Mouse (Mus musculus) hindbrain, embryonic 13.5 days (tissue): ENCODE results near the gene Krt87. TPM values are rescaled to one million over a fixed set of nuclear protein-coding genes. Genes with fewer than 3 reads are reported as not detected.

Source experiments
- ATAC-seq: fragments of 200-750 bp; cut with Nextera tagmentation; 2 replicates; pipeline ENCODE4 v1.8.0; 2017; ENCODE audit warnings: moderate TSS enrichment; ENCODE audit not compliant: low FRiP score
- H3K27ac ChIP-seq: fragments of 300-500 bp; sonication (generic); 2 replicates; pipeline ENCODE4 v1.5.1; 2015; ENCODE audit warnings: inconsistent platforms, mild to moderate bottlenecking, moderate library complexity
- H3K27me3 ChIP-seq: fragments of 300-500 bp; sonication (generic); 2 replicates; pipeline ENCODE4 v1.6.1; 2015; ENCODE audit warnings: mild to moderate bottlenecking, inconsistent platforms
- H3K36me3 ChIP-seq: fragments of 300-500 bp; sonication (generic); 2 replicates; pipeline ENCODE4 v1.6.1; 2015; ENCODE audit warnings: mild to moderate bottlenecking, inconsistent platforms
- H3K4me1 ChIP-seq: fragments of 300-500 bp; sonication (generic); replicated peaks from 2 replicates; pipeline ENCODE4 v1.6.1; 2015; ENCODE audit warnings: inconsistent platforms
- H3K4me2 ChIP-seq: fragments of 300-500 bp; sonication (generic); 2 replicates; pipeline ENCODE4 v1.6.1; 2015; ENCODE audit warnings: inconsistent platforms, mild to moderate bottlenecking, moderate library complexity
- H3K4me3 ChIP-seq: fragments of 300-500 bp; sonication (generic); 2 replicates; pipeline ENCODE4 v1.5.1; 2015; ENCODE audit warnings: mild to moderate bottlenecking, inconsistent platforms
- H3K9ac ChIP-seq: fragments of 300-500 bp; sonication (generic); 2 replicates; pipeline ENCODE4 v1.6.1; 2015; ENCODE audit warnings: mild to moderate bottlenecking, inconsistent platforms
- H3K9me3 ChIP-seq: fragments of 300-500 bp; sonication (generic); 2 replicates; pipeline ENCODE4 v1.6.1; 2016; ENCODE audit warnings: inconsistent platforms
- WGBS: fragments of 180-500 bp; shearing (Covaris S2); methylation state at CpG from one replicate; pipeline ENCODE4 v1.1.7; 2015; 5-methylcytosine and 5-hydroxymethylcytosine counted together
- polyA plus RNA-seq: library from polyadenylated mRNA; unstranded; fragments of >200 nt; fragmentation: Nextera tagmentation; extraction: Ambion mirVana; gene quantifications from 2 replicates; pipeline ENCODE4 v1.2.1, GENCODE M21; 2015

Gene Krt87
- polyA plus RNA-seq = 0.19 and 0.23 TPM in 2 replicates

GRCm38 (mm10) chr15:101438555-101438954 lies at the start of gene Krt87:
Krt87 (minus strand) TSS chr15:101438804.
- peaks cover 9% of the 10 kb centered on the region for H3K4me1 ChIP-seq
- H3K27ac ChIP-seq = no peak within 1 kb of the TSS
- H3K9me3 ChIP-seq = no peaks in the 10 kb centered on the region
- H3K27me3 ChIP-seq = peaks cover 44% of the 10 kb centered on the region
- H3K4me3 ChIP-seq = peak within 1 kb of the TSS; percentile 41
- WGBS = 3% methylated on average over 34 of the region's 34 CpGs
- no peaks in the 10 kb centered on the region for H3K36me3 ChIP-seq
- peak within 1 kb of the TSS; percentile 77 for H3K4me2 ChIP-seq
- no peak for ATAC-seq
- H3K9ac ChIP-seq = peak within 1 kb of the TSS; percentile 71

GRCm38 (mm10) chr15:101485911-101486635 lies 47.5 kb upstream of the Krt87 start:
- no peak overlapping the region for H3K9ac ChIP-seq
- peaks cover 7% of the 10 kb centered on the region; the same call in 1 of the 2 replicates for H3K4me1 ChIP-seq
- no peaks in the 10 kb centered on the region for H3K36me3 ChIP-seq
- no peak for ATAC-seq
- H3K4me3 ChIP-seq = no peak overlapping the region
- no peak overlapping the region for H3K27ac ChIP-seq
- no peaks in the 10 kb centered on the region for H3K27me3 ChIP-seq
- H3K4me2 ChIP-seq = no peak overlapping the region
- 86% methylated on average over 11 of the region's 11 CpGs for WGBS
- H3K9me3 ChIP-seq = no peaks in the 10 kb centered on the region

GRCm38 (mm10) chr15:101484939-101485338 lies 46.3 kb upstream of the Krt87 start:
- Histone ChIP-seq H3K9ac (no peak overlapping the region), H3K27me3 (no peaks in the 10 kb centered on the region), H3K9me3 (no peaks in the 10 kb centered on the region), H3K27ac (no peak overlapping the region), H3K36me3 (no peaks in the 10 kb centered on the region), H3K4me3 (no peak overlapping the region), H3K4me1 (peaks cover 7% of the 10 kb centered on the region; the same call in 1 of the 2 replicates), H3K4me2 (no peak overlapping the region)
- ATAC-seq = no peak
- 87% methylated on average over 1 of the region's 1 CpGs for WGBS

GRCm38 (mm10) chr15:101483646-101484045 lies 45.0 kb upstream of the Krt87 start:
- H3K36me3 ChIP-seq = no peaks in the 10 kb centered on the region
- WGBS = 74% methylated on average over 1 of the region's 1 CpGs
- H3K4me1 ChIP-seq = peaks cover 19% of the 10 kb centered on the region
- H3K4me3 ChIP-seq = no peak overlapping the region
- ATAC-seq = no peak
- H3K27me3 ChIP-seq = 0 out of 2 replicates have a peak, but pooled peaks cover 4% of the 10 kb centered on the region
- no peaks in the 10 kb centered on the region for H3K9me3 ChIP-seq
- no peak overlapping the region for H3K27ac ChIP-seq
- H3K4me2 ChIP-seq = no peak overlapping the region
- no peak overlapping the region for H3K9ac ChIP-seq

GRCm38 (mm10) chr15:101482056-101482455 lies 43.5 kb upstream of the Krt87 start:
- H3K4me1 ChIP-seq = peaks cover 19% of the 10 kb centered on the region
- no peak overlapping the region for H3K4me2 ChIP-seq
- no peaks in the 10 kb centered on the region for H3K9me3 ChIP-seq
- 35% methylated on average over 4 of the region's 4 CpGs for WGBS
- no peak overlapping the region for H3K4me3 ChIP-seq
- no peaks in the 10 kb centered on the region for H3K36me3 ChIP-seq
- H3K27me3 ChIP-seq = 0 out of 2 replicates have a peak, but pooled peaks cover 8% of the 10 kb centered on the region
- no peak for ATAC-seq
- no peak overlapping the region for H3K9ac ChIP-seq
- no peak overlapping the region for H3K27ac ChIP-seq

- 30% methylated on average over 11 of the region's 11 CpGs for WGBS
- H3K36me3 ChIP-seq = no peaks in the 10 kb centered on the region
- ATAC-seq = no peak
- H3K4me2 ChIP-seq = peak overlapping the region; percentile 67
- peak overlapping the region; percentile 63 for H3K9ac ChIP-seq
- 0 out of 2 replicates have a peak, but pooled peaks cover 12% of the 10 kb centered on the region for H3K27me3 ChIP-seq
- peaks cover 13% of the 10 kb centered on the region for H3K4me1 ChIP-seq
- H3K4me3 ChIP-seq = peak overlapping the region; percentile 31
- no peak overlapping the region for H3K27ac ChIP-seq
- H3K9me3 ChIP-seq = no peaks in the 10 kb centered on the region
These were observed 41.1 kb upstream of the Krt87 start for GRCm38 (mm10) chr15:101479666-101480060.

- Histone ChIP-seq H3K36me3 (no peaks in the 10 kb centered on the region), H3K27ac (no peak overlapping the region), H3K4me1 (peaks cover 13% of the 10 kb centered on the region), H3K9ac (peak overlapping the region; percentile 63), H3K4me3 (peak overlapping the region; percentile 31), H3K27me3 (0 out of 2 replicates have a peak, but pooled peaks cover 12% of the 10 kb centered on the region), H3K4me2 (peak overlapping the region; percentile 67), H3K9me3 (no peaks in the 10 kb centered on the region)
- no peak for ATAC-seq
- 13% methylated on average over 31 of the region's 31 CpGs for WGBS
These were observed 40.5 kb upstream of the Krt87 start for GRCm38 (mm10) chr15:101479007-101479665.

GRCm38 (mm10) chr15:101472952-101473528 lies 34.4 kb upstream of the Krt87 start, which contains the start of gene Krt86:
Krt86 (plus strand) TSS chr15:101473478.
- no peak within 1 kb of the TSS for H3K4me3 ChIP-seq
- H3K9ac ChIP-seq = no peak within 1 kb of the TSS
- H3K4me1 ChIP-seq = no peaks in the 10 kb centered on the region
- ATAC-seq = no peak
- 42% methylated on average over 10 of the region's 10 CpGs for WGBS
- H3K9me3 ChIP-seq = no peaks in the 10 kb centered on the region
- no peak within 1 kb of the TSS for H3K4me2 ChIP-seq
- H3K27ac ChIP-seq = no peak within 1 kb of the TSS
- no peaks in the 10 kb centered on the region for H3K36me3 ChIP-seq
- 0 out of 2 replicates have a peak, but pooled peaks cover 7% of the 10 kb centered on the region for H3K27me3 ChIP-seq

- ATAC-seq = no peak
- 82% methylated on average over 4 of the region's 4 CpGs for WGBS
- no peak overlapping the region for H3K9ac ChIP-seq
These were observed 30.5 kb upstream of the Krt87 start for GRCm38 (mm10) chr15:101469093-101469492.

GRCm38 (mm10) chr15:101463651-101464050 lies 25.0 kb upstream of the Krt87 start, which contains the start of gene Krt81:
Krt81 (minus strand) TSS chr15:101463751.
- H3K36me3 ChIP-seq = no peaks in the 10 kb centered on the region
- no peak for ATAC-seq
- H3K4me2 ChIP-seq = no peak within 1 kb of the TSS
- peaks cover 7% of the 10 kb centered on the region for H3K4me1 ChIP-seq
- H3K27ac ChIP-seq = no peak within 1 kb of the TSS
- 88% methylated on average over 13 of the region's 13 CpGs for whole genome bisulfite sequencing
- H3K4me3 ChIP-seq = no peak within 1 kb of the TSS
- H3K9me3 ChIP-seq = no peaks in the 10 kb centered on the region
- H3K27me3 ChIP-seq = 0 out of 2 replicates have a peak, but pooled peaks cover 4% of the 10 kb centered on the region
- no peak within 1 kb of the TSS for H3K9ac ChIP-seq

More at GRCm38 (mm10) chr15:101469093-101469492, 30.5 kb upstream of the Krt87 start:
- H3K27me3 ChIP-seq = no peaks in the 10 kb centered on the region
- H3K4me1 ChIP-seq = no peaks in the 10 kb centered on the region
- H3K27ac ChIP-seq = no peak overlapping the region
- H3K4me2 ChIP-seq = no peak overlapping the region
- H3K4me3 ChIP-seq = no peak overlapping the region
- H3K9me3 ChIP-seq = no peaks in the 10 kb centered on the region
- H3K36me3 ChIP-seq = no peaks in the 10 kb centered on the region

GRCm38 (mm10) chr15:101459283-101459682 lies 20.7 kb upstream of the Krt87 start:
- WGBS = 86% methylated on average over 14 of the region's 14 CpGs
- Histone ChIP-seq H3K27me3 (0 out of 2 replicates have a peak, but pooled peaks cover 4% of the 10 kb centered on the region), H3K9me3 (no peaks in the 10 kb centered on the region), H3K4me3 (no peak overlapping the region), H3K27ac (no peak overlapping the region), H3K9ac (no peak overlapping the region), H3K4me2 (no peak overlapping the region), H3K36me3 (no peaks in the 10 kb centered on the region), H3K4me1 (peaks cover 13% of the 10 kb centered on the region)
- ATAC-seq = no peak

- ATAC-seq = no peak
- Histone ChIP-seq H3K36me3 (no peaks in the 10 kb centered on the region), H3K27me3 (0 out of 2 replicates have a peak, but pooled peaks cover 4% of the 10 kb centered on the region), H3K9me3 (no peaks in the 10 kb centered on the region), H3K4me1 (peaks cover 13% of the 10 kb centered on the region), H3K4me3 (no peak overlapping the region), H3K4me2 (0 out of 2 replicates have a peak overlapping the region, but pooled peaks have one; percentile 2), H3K9ac (no peak overlapping the region), H3K27ac (no peak overlapping the region)
- 42% methylated on average over 16 of the region's 16 CpGs for WGBS
These were observed 19.8 kb upstream of the Krt87 start for GRCm38 (mm10) chr15:101458361-101458930.
